Mouse (Mus musculus): ENCODE results near the gene Rlbp1. TPM values are rescaled to one million over a fixed set of nuclear protein-coding genes. Genes with fewer than 3 reads are reported as not detected.
A peak's percentile ranks its signal among the peaks of the same experiment; 100 is the strongest.

Rlbp1 gene
- polyA plus RNA-seq, 1 experiment from 2014 or later, result 1.8 TPM

- WGBS, result 60% methylated on average over 5 of the region's 5 CpGs
- H3K9ac ChIP-seq (replicated peaks; ENCODE audit: low read length), result no peak overlapping the region
- H3K4me2 ChIP-seq (ENCODE audit: low read depth, low read length), result no peak overlapping the region
- no peak overlapping the region for H3K27ac ChIP-seq (replicated peaks; ENCODE audit: low read depth, low read length)
- no peaks in the 10 kb centered on the region for H3K9me3 ChIP-seq (replicated peaks; ENCODE audit: control insufficient read depth, low read length)
- no peak overlapping the region for H3K4me3 ChIP-seq (ENCODE audit: low read depth, low read length)
- no peak for DNase-seq (ENCODE audit: low spot score)
- no peaks in the 10 kb centered on the region for H3K27me3 ChIP-seq (ENCODE audit: control insufficient read depth, insufficient read depth, low read length)
- H3K4me1 ChIP-seq (ENCODE audit: control insufficient read depth, insufficient read depth, low read length), result no peaks in the 10 kb centered on the region
- no peak for ATAC-seq (replicated peaks; ENCODE audit: insufficient number of reproducible peaks, low FRiP score, low TSS enrichment, low read depth)
- H3K36me3 ChIP-seq (replicated peaks; ENCODE audit: control insufficient read depth, insufficient read depth, low read depth, low read length), result no peaks in the 10 kb centered on the region
Observed at GRCm38 (mm10) chr7:79390141-79390708, 3.4 kb upstream of the Rlbp1 start.

GRCm38 (mm10) chr7:79388671-79389206 lies 1.9 kb upstream of the Rlbp1 start:
- no peak overlapping the region for H3K4me2 ChIP-seq (ENCODE audit: low read depth, low read length)
- H3K4me1 ChIP-seq (ENCODE audit: control insufficient read depth, insufficient read depth, low read length), result no peaks in the 10 kb centered on the region
- WGBS, result 43% methylated on average over 7 of the region's 7 CpGs
- no peak overlapping the region for H3K4me3 ChIP-seq (ENCODE audit: low read depth, low read length)
- ATAC-seq (replicated peaks; ENCODE audit: insufficient number of reproducible peaks, low FRiP score, low TSS enrichment, low read depth) (no peak), DNase-seq (ENCODE audit: low spot score) (peak; percentile 32)
- no peak overlapping the region; the same call in 1 of the 2 replicates for H3K27ac ChIP-seq (replicated peaks; ENCODE audit: low read depth, low read length)
- H3K9ac ChIP-seq (replicated peaks; ENCODE audit: low read length), result no peak overlapping the region
- H3K9me3 ChIP-seq (replicated peaks; ENCODE audit: control insufficient read depth, low read length), result no peaks in the 10 kb centered on the region
- no peaks in the 10 kb centered on the region for H3K27me3 ChIP-seq (ENCODE audit: control insufficient read depth, insufficient read depth, low read length)
- no peaks in the 10 kb centered on the region for H3K36me3 ChIP-seq (replicated peaks; ENCODE audit: control insufficient read depth, insufficient read depth, low read depth, low read length)

- WGBS, result 37% methylated on average over 7 of the region's 7 CpGs
- H3K36me3 ChIP-seq (replicated peaks; ENCODE audit: control insufficient read depth, insufficient read depth, low read depth, low read length), result no peaks in the 10 kb centered on the region
- ATAC-seq (replicated peaks; ENCODE audit: insufficient number of reproducible peaks, low FRiP score, low TSS enrichment, low read depth), result no peak
- H3K9ac ChIP-seq (replicated peaks; ENCODE audit: low read length), result no peak overlapping the region
- H3K4me3 ChIP-seq (ENCODE audit: low read depth, low read length), result no peak overlapping the region
- no peak overlapping the region for H3K27ac ChIP-seq (replicated peaks; ENCODE audit: low read depth, low read length)
- H3K9me3 ChIP-seq (replicated peaks; ENCODE audit: control insufficient read depth, low read length), result no peaks in the 10 kb centered on the region
- no peak for DNase-seq (ENCODE audit: low spot score)
- no peaks in the 10 kb centered on the region for H3K27me3 ChIP-seq (ENCODE audit: control insufficient read depth, insufficient read depth, low read length)
- no peaks in the 10 kb centered on the region for H3K4me1 ChIP-seq (ENCODE audit: control insufficient read depth, insufficient read depth, low read length)
- H3K4me2 ChIP-seq (ENCODE audit: low read depth, low read length), result no peak overlapping the region
Observed at GRCm38 (mm10) chr7:79387991-79388390, 1.1 kb upstream of the Rlbp1 start.

- Histone ChIP-seq H3K9me3 (replicated peaks; ENCODE audit: control insufficient read depth, low read length) (no peaks in the 10 kb centered on the region), H3K4me2 (ENCODE audit: low read depth, low read length) (no peak overlapping the region), H3K9ac (replicated peaks; ENCODE audit: low read length) (no peak overlapping the region), H3K27me3 (ENCODE audit: control insufficient read depth, insufficient read depth, low read length) (no peaks in the 10 kb centered on the region), H3K4me3 (ENCODE audit: low read depth, low read length) (no peak overlapping the region), H3K27ac (replicated peaks; ENCODE audit: low read depth, low read length) (no peak overlapping the region), H3K4me1 (ENCODE audit: control insufficient read depth, insufficient read depth, low read length) (no peaks in the 10 kb centered on the region), H3K36me3 (replicated peaks; ENCODE audit: control insufficient read depth, insufficient read depth, low read depth, low read length) (no peaks in the 10 kb centered on the region)
- 67% methylated on average over 8 of the region's 8 CpGs for WGBS
- DNase-seq (ENCODE audit: low spot score) (no peak), ATAC-seq (replicated peaks; ENCODE audit: insufficient number of reproducible peaks, low FRiP score, low TSS enrichment, low read depth) (no peak)
Observed at GRCm38 (mm10) chr7:79387140-79387539, 292 bp upstream of the Rlbp1 start.

- no peaks in the 10 kb centered on the region for H3K4me1 ChIP-seq (ENCODE audit: control insufficient read depth, insufficient read depth, low read length)
- H3K27me3 ChIP-seq (ENCODE audit: control insufficient read depth, insufficient read depth, low read length), result no peaks in the 10 kb centered on the region
- no peak overlapping the region for H3K9ac ChIP-seq (replicated peaks; ENCODE audit: low read length)
- H3K36me3 ChIP-seq (replicated peaks; ENCODE audit: control insufficient read depth, insufficient read depth, low read depth, low read length), result no peaks in the 10 kb centered on the region
- no peak overlapping the region for H3K4me2 ChIP-seq (ENCODE audit: low read depth, low read length)
- ATAC-seq (replicated peaks; ENCODE audit: insufficient number of reproducible peaks, low FRiP score, low TSS enrichment, low read depth) (no peak), DNase-seq (ENCODE audit: low spot score) (no peak)
- H3K9me3 ChIP-seq (replicated peaks; ENCODE audit: control insufficient read depth, low read length), result no peaks in the 10 kb centered on the region
- WGBS, result 87% methylated on average over 10 of the region's 10 CpGs
- no peak overlapping the region for H3K27ac ChIP-seq (replicated peaks; ENCODE audit: low read depth, low read length)
- no peak overlapping the region for H3K4me3 ChIP-seq (ENCODE audit: low read depth, low read length)
Observed at GRCm38 (mm10) chr7:79376516-79377275, 10.2 kb downstream of the Rlbp1 start.

GRCm38 (mm10) chr7:79375594-79375993 lies 11.3 kb downstream of the Rlbp1 start:
- no peaks in the 10 kb centered on the region for H3K36me3 ChIP-seq (replicated peaks; ENCODE audit: control insufficient read depth, insufficient read depth, low read depth, low read length)
- ATAC-seq (replicated peaks; ENCODE audit: insufficient number of reproducible peaks, low FRiP score, low TSS enrichment, low read depth) (no peak), DNase-seq (ENCODE audit: low spot score) (no peak)
- no peak overlapping the region for H3K9ac ChIP-seq (replicated peaks; ENCODE audit: low read length)
- no peaks in the 10 kb centered on the region for H3K27me3 ChIP-seq (ENCODE audit: control insufficient read depth, insufficient read depth, low read length)
- H3K4me2 ChIP-seq (ENCODE audit: low read depth, low read length), result no peak overlapping the region
- no peaks in the 10 kb centered on the region for H3K9me3 ChIP-seq (replicated peaks; ENCODE audit: control insufficient read depth, low read length)
- WGBS, result 79% methylated on average over 5 of the region's 5 CpGs
- no peaks in the 10 kb centered on the region for H3K4me1 ChIP-seq (ENCODE audit: control insufficient read depth, insufficient read depth, low read length)
- H3K4me3 ChIP-seq (ENCODE audit: low read depth, low read length), result no peak overlapping the region
- no peak overlapping the region for H3K27ac ChIP-seq (replicated peaks; ENCODE audit: low read depth, low read length)

- H3K27ac ChIP-seq (replicated peaks; ENCODE audit: low read depth, low read length), result no peak overlapping the region
- H3K4me1 ChIP-seq (ENCODE audit: control insufficient read depth, insufficient read depth, low read length), result no peaks in the 10 kb centered on the region
- H3K27me3 ChIP-seq (ENCODE audit: control insufficient read depth, insufficient read depth, low read length), result no peaks in the 10 kb centered on the region
- no peak overlapping the region for H3K4me3 ChIP-seq (ENCODE audit: low read depth, low read length)
- H3K9me3 ChIP-seq (replicated peaks; ENCODE audit: control insufficient read depth, low read length), result no peaks in the 10 kb centered on the region
- H3K9ac ChIP-seq (replicated peaks; ENCODE audit: low read length), result no peak overlapping the region
- no peaks in the 10 kb centered on the region for H3K36me3 ChIP-seq (replicated peaks; ENCODE audit: control insufficient read depth, insufficient read depth, low read depth, low read length)
- ATAC-seq (replicated peaks; ENCODE audit: insufficient number of reproducible peaks, low FRiP score, low TSS enrichment, low read depth) (no peak), DNase-seq (ENCODE audit: low spot score) (no peak)
- no peak overlapping the region for H3K4me2 ChIP-seq (ENCODE audit: low read depth, low read length)
Observed at GRCm38 (mm10) chr7:79374017-79374416, 12.8 kb downstream of the Rlbp1 start.

- no peaks in the 10 kb centered on the region for H3K9me3 ChIP-seq (replicated peaks; ENCODE audit: control insufficient read depth, low read length)
- H3K9ac ChIP-seq (replicated peaks; ENCODE audit: low read length), result no peak overlapping the region
Observed at GRCm38 (mm10) chr7:79371321-79371879, 15.4 kb downstream of the Rlbp1 start.

More at GRCm38 (mm10) chr7:79371321-79371879, 15.4 kb downstream of the Rlbp1 start:
- WGBS, result 44% methylated on average over 10 of the region's 10 CpGs
- Histone ChIP-seq H3K36me3 (replicated peaks; ENCODE audit: control insufficient read depth, insufficient read depth, low read depth, low read length) (no peaks in the 10 kb centered on the region), H3K4me2 (ENCODE audit: low read depth, low read length) (no peak overlapping the region), H3K27me3 (ENCODE audit: control insufficient read depth, insufficient read depth, low read length) (no peaks in the 10 kb centered on the region), H3K4me3 (ENCODE audit: low read depth, low read length) (no peak overlapping the region), H3K4me1 (ENCODE audit: control insufficient read depth, insufficient read depth, low read length) (no peaks in the 10 kb centered on the region), H3K27ac (replicated peaks; ENCODE audit: low read depth, low read length) (no peak overlapping the region)
- DNase-seq (ENCODE audit: low spot score) (peak; percentile 83), ATAC-seq (replicated peaks; ENCODE audit: insufficient number of reproducible peaks, low FRiP score, low TSS enrichment, low read depth) (0 out of 2 replicates have a peak, but pooled peaks have one; percentile 53)
